Mouse (Mus musculus): ENCODE results near the gene Sorcs3. TPM values are rescaled to one million over a fixed set of nuclear protein-coding genes. Genes with fewer than 3 reads are reported as not detected.

The Sorcs3 gene
- polyA plus RNA-seq, 1 experiment from 2014 or later = 3.7 TPM

GRCm38 (mm10) chr19:48651617-48652016 lies 445.8 kb downstream of the Sorcs3 start:
- no peak for ATAC-seq (ENCODE audit: low FRiP score)

GRCm38 (mm10) chr19:48660201-48660600 lies 454.4 kb downstream of the Sorcs3 start:
- 69% methylated on average over 6 of the region's 6 CpGs for WGBS

More at GRCm38 (mm10) chr19:48651617-48652016, 445.8 kb downstream of the Sorcs3 start:
- Histone ChIP-seq H3K9ac (ENCODE audit: low read length) (no peak overlapping the region), H3K36me3 (ENCODE audit: control insufficient read depth, insufficient read depth, low read length) (no peaks in the 10 kb centered on the region), H3K9me3 (ENCODE audit: control insufficient read depth, low read length) (no peaks in the 10 kb centered on the region), H3K27me3 (ENCODE audit: control insufficient read depth, insufficient read depth, low read length) (no peaks in the 10 kb centered on the region), H3K27ac (ENCODE audit: low read depth, low read length) (no peak overlapping the region), H3K4me1 (ENCODE audit: control insufficient read depth, insufficient read depth, low read length) (no peaks in the 10 kb centered on the region), H3K4me3 (ENCODE audit: low read depth, low read length) (no peak overlapping the region), H3K4me2 (no peak overlapping the region)
- WGBS = 82% methylated on average over 6 of the region's 6 CpGs
- DNase-seq (ENCODE audit: low spot score, missing footprints) = peak; percentile 81

DNA sequence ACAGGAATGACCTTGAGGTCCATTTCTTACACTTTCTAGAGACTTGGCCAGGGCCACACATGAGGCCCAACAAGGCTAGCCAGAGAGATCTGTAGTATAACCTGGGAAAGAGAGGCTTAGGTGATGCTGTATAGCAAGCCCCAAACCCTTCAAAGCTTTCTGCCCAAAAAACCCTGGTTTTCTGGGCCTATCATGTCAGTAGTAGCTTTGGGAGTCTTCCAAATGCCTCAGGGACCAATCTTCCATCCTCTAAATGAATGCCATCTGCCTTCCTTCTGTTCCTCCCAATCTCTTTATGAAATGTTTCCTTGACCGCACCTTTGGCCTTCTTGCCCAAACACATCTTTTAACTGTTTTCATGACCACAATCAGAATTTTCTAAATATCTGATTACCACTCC lies 474.1 kb downstream of the Sorcs3 start:
- Histone ChIP-seq H3K36me3 (ENCODE audit: control insufficient read depth, insufficient read depth, low read length) (no peaks in the 10 kb centered on the region), H3K4me2 (no peak overlapping the region), H3K9ac (ENCODE audit: low read length) (no peak overlapping the region), H3K4me1 (ENCODE audit: control insufficient read depth, insufficient read depth, low read length) (no peaks in the 10 kb centered on the region), H3K9me3 (ENCODE audit: control insufficient read depth, low read length) (no peaks in the 10 kb centered on the region), H3K4me3 (ENCODE audit: low read depth, low read length) (no peak overlapping the region), H3K27ac (ENCODE audit: low read depth, low read length) (no peak overlapping the region), H3K27me3 (ENCODE audit: control insufficient read depth, insufficient read depth, low read length) (no peaks in the 10 kb centered on the region)
- no peak for DNase-seq (ENCODE audit: low spot score, missing footprints)
- no peak for ATAC-seq (ENCODE audit: low FRiP score)
- WGBS = 94% methylated on average over 1 of the region's 1 CpGs

More at GRCm38 (mm10) chr19:48660201-48660600, 454.4 kb downstream of the Sorcs3 start:
- H3K36me3 ChIP-seq (ENCODE audit: control insufficient read depth, insufficient read depth, low read length) = no peaks in the 10 kb centered on the region
- no peak overlapping the region for H3K4me2 ChIP-seq
- no peaks in the 10 kb centered on the region for H3K9me3 ChIP-seq (ENCODE audit: control insufficient read depth, low read length)
- 0 out of 2 replicates have a peak, but pooled peaks cover 2% of the 10 kb centered on the region for H3K4me1 ChIP-seq (ENCODE audit: control insufficient read depth, insufficient read depth, low read length)
- ATAC-seq (ENCODE audit: low FRiP score) (peak; percentile 48; the same call in 1 of the 2 replicates), DNase-seq (ENCODE audit: low spot score, missing footprints) (no peak)
- no peak overlapping the region for H3K9ac ChIP-seq (ENCODE audit: low read length)
- H3K4me3 ChIP-seq (ENCODE audit: low read depth, low read length) = no peak overlapping the region
- H3K27ac ChIP-seq (ENCODE audit: low read depth, low read length) = no peak overlapping the region
- no peaks in the 10 kb centered on the region for H3K27me3 ChIP-seq (ENCODE audit: control insufficient read depth, insufficient read depth, low read length)

DNA sequence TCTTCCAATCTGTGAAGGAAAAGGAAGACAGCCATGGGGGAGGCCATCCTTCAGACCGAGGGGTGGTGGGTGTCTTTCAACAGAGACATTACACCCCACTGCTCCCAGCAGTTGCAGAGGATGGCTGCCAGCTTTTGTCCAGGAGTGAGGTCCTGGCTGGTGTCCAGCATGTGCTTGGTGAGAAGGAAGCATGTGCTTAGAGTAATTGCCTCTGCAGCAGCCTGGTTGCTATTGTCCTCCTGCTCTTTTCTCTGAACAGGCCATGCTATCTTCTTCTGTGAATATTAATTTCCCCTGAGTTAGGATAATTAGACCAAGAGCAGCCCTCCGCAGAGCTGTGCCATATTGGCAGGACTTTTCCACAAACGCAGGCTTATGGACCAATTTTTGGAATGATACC lies 476.7 kb downstream of the Sorcs3 start:
- 93% methylated on average over 3 of the region's 3 CpGs for WGBS
- no peak for ATAC-seq (ENCODE audit: low FRiP score)
- Histone ChIP-seq H3K4me3 (ENCODE audit: low read depth, low read length) (no peak overlapping the region), H3K9ac (ENCODE audit: low read length) (no peak overlapping the region), H3K4me1 (ENCODE audit: control insufficient read depth, insufficient read depth, low read length) (no peaks in the 10 kb centered on the region), H3K36me3 (ENCODE audit: control insufficient read depth, insufficient read depth, low read length) (no peaks in the 10 kb centered on the region), H3K9me3 (ENCODE audit: control insufficient read depth, low read length) (no peaks in the 10 kb centered on the region), H3K27me3 (ENCODE audit: control insufficient read depth, insufficient read depth, low read length) (no peaks in the 10 kb centered on the region), H3K27ac (ENCODE audit: low read depth, low read length) (no peak overlapping the region), H3K4me2 (no peak overlapping the region)
- DNase-seq (ENCODE audit: low spot score, missing footprints) = no peak

- WGBS = 87% methylated on average over 2 of the region's 2 CpGs
- H3K9me3 ChIP-seq (ENCODE audit: control insufficient read depth, low read length) = no peaks in the 10 kb centered on the region
- DNase-seq (ENCODE audit: low spot score, missing footprints) (no peak), ATAC-seq (ENCODE audit: low FRiP score) (no peak)
- no peak overlapping the region for H3K27ac ChIP-seq (ENCODE audit: low read depth, low read length)
- H3K27me3 ChIP-seq (ENCODE audit: control insufficient read depth, insufficient read depth, low read length) = no peaks in the 10 kb centered on the region
- H3K36me3 ChIP-seq (ENCODE audit: control insufficient read depth, insufficient read depth, low read length) = no peaks in the 10 kb centered on the region
- no peaks in the 10 kb centered on the region for H3K4me1 ChIP-seq (ENCODE audit: control insufficient read depth, insufficient read depth, low read length)
- H3K9ac ChIP-seq (ENCODE audit: low read length) = no peak overlapping the region
- no peak overlapping the region for H3K4me3 ChIP-seq (ENCODE audit: low read depth, low read length)
- H3K4me2 ChIP-seq = no peak overlapping the region
Observed at GRCm38 (mm10) chr19:48686369-48686768, 480.5 kb downstream of the Sorcs3 start.

GRCm38 (mm10) chr19:48700111-48700658 lies 494.4 kb downstream of the Sorcs3 start:
- no peak overlapping the region for H3K27ac ChIP-seq (ENCODE audit: low read depth, low read length)
- no peak for ATAC-seq (ENCODE audit: low FRiP score)
- DNase-seq (ENCODE audit: low spot score, missing footprints) = no peak
- no peaks in the 10 kb centered on the region for H3K4me1 ChIP-seq (ENCODE audit: control insufficient read depth, insufficient read depth, low read length)
- H3K9ac ChIP-seq (ENCODE audit: low read length) = no peak overlapping the region
- no peaks in the 10 kb centered on the region for H3K9me3 ChIP-seq (ENCODE audit: control insufficient read depth, low read length)
- no peaks in the 10 kb centered on the region for H3K27me3 ChIP-seq (ENCODE audit: control insufficient read depth, insufficient read depth, low read length)
- no peaks in the 10 kb centered on the region for H3K36me3 ChIP-seq (ENCODE audit: control insufficient read depth, insufficient read depth, low read length)
- H3K4me3 ChIP-seq (ENCODE audit: low read depth, low read length) = no peak overlapping the region
- no peak overlapping the region for H3K4me2 ChIP-seq
- 72% methylated on average over 6 of the region's 6 CpGs for WGBS

DNA sequence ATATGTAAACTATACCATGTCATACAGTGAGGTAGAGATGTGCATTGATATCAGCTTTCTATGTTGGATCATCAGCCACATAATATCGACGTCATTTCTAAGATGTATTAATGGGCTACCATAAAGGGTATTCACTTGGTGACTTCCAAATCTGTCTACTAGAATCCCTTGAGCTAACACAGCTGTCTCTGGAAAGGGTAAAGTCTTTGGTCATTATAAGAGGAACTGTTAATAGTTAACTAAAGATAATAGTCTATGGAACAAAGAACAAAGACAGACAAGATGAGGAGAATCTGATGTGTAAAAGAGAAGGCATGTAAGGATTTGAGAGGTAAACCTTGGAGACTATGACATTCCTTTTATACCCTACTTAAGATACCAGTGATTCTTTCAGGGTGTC lies 497.9 kb downstream of the Sorcs3 start:
- no peaks in the 10 kb centered on the region for H3K27me3 ChIP-seq (ENCODE audit: control insufficient read depth, insufficient read depth, low read length)
- DNase-seq (ENCODE audit: low spot score, missing footprints) (no peak), ATAC-seq (ENCODE audit: low FRiP score) (no peak)
- H3K9ac ChIP-seq (ENCODE audit: low read length) = no peak overlapping the region
- 93% methylated on average over 2 of the region's 2 CpGs for WGBS
- H3K27ac ChIP-seq (ENCODE audit: low read depth, low read length) = no peak overlapping the region
- no peaks in the 10 kb centered on the region for H3K9me3 ChIP-seq (ENCODE audit: control insufficient read depth, low read length)
- H3K4me1 ChIP-seq (ENCODE audit: control insufficient read depth, insufficient read depth, low read length) = no peaks in the 10 kb centered on the region
- no peak overlapping the region for H3K4me2 ChIP-seq
- H3K4me3 ChIP-seq (ENCODE audit: low read depth, low read length) = no peak overlapping the region
- no peaks in the 10 kb centered on the region for H3K36me3 ChIP-seq (ENCODE audit: control insufficient read depth, insufficient read depth, low read length)

GRCm38 (mm10) chr19:48706267-48706923 lies 500.6 kb downstream of the Sorcs3 start:
- Histone ChIP-seq H3K4me3 (ENCODE audit: low read depth, low read length) (no peak overlapping the region), H3K27ac (ENCODE audit: low read depth, low read length) (no peak overlapping the region), H3K9me3 (ENCODE audit: control insufficient read depth, low read length) (no peaks in the 10 kb centered on the region), H3K4me1 (ENCODE audit: control insufficient read depth, insufficient read depth, low read length) (no peaks in the 10 kb centered on the region), H3K9ac (ENCODE audit: low read length) (no peak overlapping the region), H3K27me3 (ENCODE audit: control insufficient read depth, insufficient read depth, low read length) (no peaks in the 10 kb centered on the region), H3K36me3 (ENCODE audit: control insufficient read depth, insufficient read depth, low read length) (no peaks in the 10 kb centered on the region), H3K4me2 (no peak overlapping the region)
- DNase-seq (ENCODE audit: low spot score, missing footprints) (no peak), ATAC-seq (ENCODE audit: low FRiP score) (peak; percentile 11; the same call in 1 of the 2 replicates)
- 39% methylated on average over 1 of the region's 1 CpGs for WGBS

DNA sequence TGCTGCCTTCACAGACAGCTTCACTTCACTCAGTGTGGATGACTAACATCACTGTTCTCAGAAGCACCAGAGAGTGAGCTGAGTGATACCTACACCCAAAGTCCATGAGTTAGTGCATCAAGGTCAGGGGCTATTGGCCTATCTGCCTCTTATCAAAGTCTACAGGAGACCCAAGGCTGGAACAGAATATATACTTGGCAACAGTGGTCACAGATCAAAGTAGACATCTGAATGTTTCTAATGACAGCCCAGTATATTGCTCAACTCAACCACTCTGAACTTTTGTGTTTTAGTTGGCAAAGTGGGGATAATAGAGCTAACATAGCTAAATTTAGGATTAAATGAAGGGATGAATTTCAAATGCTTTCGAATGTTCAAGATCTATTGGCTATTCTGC lies 501.1 kb downstream of the Sorcs3 start:
- no peaks in the 10 kb centered on the region for H3K4me1 ChIP-seq (ENCODE audit: control insufficient read depth, insufficient read depth, low read length)
- no peak overlapping the region for H3K9ac ChIP-seq (ENCODE audit: low read length)
- H3K27me3 ChIP-seq (ENCODE audit: control insufficient read depth, insufficient read depth, low read length) = no peaks in the 10 kb centered on the region
- H3K4me2 ChIP-seq = no peak overlapping the region
- no peak for DNase-seq (ENCODE audit: low spot score, missing footprints)
- 97% methylated on average over 1 of the region's 1 CpGs for WGBS
- no peaks in the 10 kb centered on the region for H3K36me3 ChIP-seq (ENCODE audit: control insufficient read depth, insufficient read depth, low read length)
- no peak for ATAC-seq (ENCODE audit: low FRiP score)
- no peaks in the 10 kb centered on the region for H3K9me3 ChIP-seq (ENCODE audit: control insufficient read depth, low read length)
- H3K4me3 ChIP-seq (ENCODE audit: low read depth, low read length) = no peak overlapping the region
- no peak overlapping the region for H3K27ac ChIP-seq (ENCODE audit: low read depth, low read length)
